Mouse (Mus musculus) forebrain, embryonic 12.5 days (tissue): ENCODE measurements at regions not wholly inside any gene's neighbourhood (a gene's known extent, or its start where the extent isn't known, plus 50 kb on each side); places are given as distances from the start of the nearest gene placed in this dataset.
A peak's percentile ranks its signal among the peaks of the same experiment; 100 is the strongest.

Experiments
- ATAC-seq: fragments of 200-750 bp; cut with Nextera tagmentation; 2 replicates; pipeline ENCODE4 v1.8.0; 2017; ENCODE audit warnings: moderate TSS enrichment; ENCODE audit not compliant: low FRiP score
- H3K27ac ChIP-seq: fragments of 300-500 bp; sonication (generic); 2 replicates; pipeline ENCODE4 v1.5.1; 2016; ENCODE audit warnings: mild to moderate bottlenecking
- H3K27me3 ChIP-seq: fragments of 300-500 bp; sonication (generic); 2 replicates; pipeline ENCODE4 v1.6.1; 2016; ENCODE audit warnings: mild to moderate bottlenecking
- H3K36me3 ChIP-seq: fragments of 300-500 bp; sonication (generic); replicated peaks from 2 replicates; pipeline ENCODE4 v1.6.1; 2016; ENCODE audit warnings: mild to moderate bottlenecking
- H3K4me1 ChIP-seq: fragments of 300-500 bp; sonication (generic); 2 replicates; pipeline ENCODE4 v1.6.1; 2016
- H3K4me2 ChIP-seq: fragments of 300-500 bp; sonication (generic); 2 replicates; pipeline ENCODE4 v1.6.1; 2016; ENCODE audit warnings: mild to moderate bottlenecking, moderate library complexity
- H3K4me3 ChIP-seq: fragments of 300-500 bp; sonication (generic); replicated peaks from 2 replicates; pipeline ENCODE4 v1.5.1; 2016; ENCODE audit warnings: mild to moderate bottlenecking
- H3K9ac ChIP-seq: fragments of 300-500 bp; sonication (generic); 2 replicates; pipeline ENCODE4 v1.6.1; 2016; ENCODE audit warnings: mild to moderate bottlenecking
- H3K9me3 ChIP-seq: fragments of 300-500 bp; sonication (generic); 2 replicates; pipeline ENCODE4 v1.6.1; 2016
- WGBS: fragments of 180-500 bp; shearing (Covaris S2); methylation state at CpG from one replicate; pipeline ENCODE4 v1.1.7; 2016; 5-methylcytosine and 5-hydroxymethylcytosine counted together

GRCm38 (mm10) chr3:29890764-29891163, 657.0 kb downstream of the Mecom start:
- H3K4me2 ChIP-seq: no peak overlapping the region
- H3K27ac ChIP-seq: no peak overlapping the region
- H3K4me3 ChIP-seq: no peak overlapping the region
- no peak for ATAC-seq
- H3K27me3 ChIP-seq: no peaks in the 10 kb centered on the region
- H3K36me3 ChIP-seq: no peaks in the 10 kb centered on the region
- no peaks in the 10 kb centered on the region for H3K9me3 ChIP-seq
- H3K4me1 ChIP-seq: no peaks in the 10 kb centered on the region
- 84% methylated on average over 4 of the region's 4 CpGs for WGBS
- no peak overlapping the region for H3K9ac ChIP-seq

DNA sequence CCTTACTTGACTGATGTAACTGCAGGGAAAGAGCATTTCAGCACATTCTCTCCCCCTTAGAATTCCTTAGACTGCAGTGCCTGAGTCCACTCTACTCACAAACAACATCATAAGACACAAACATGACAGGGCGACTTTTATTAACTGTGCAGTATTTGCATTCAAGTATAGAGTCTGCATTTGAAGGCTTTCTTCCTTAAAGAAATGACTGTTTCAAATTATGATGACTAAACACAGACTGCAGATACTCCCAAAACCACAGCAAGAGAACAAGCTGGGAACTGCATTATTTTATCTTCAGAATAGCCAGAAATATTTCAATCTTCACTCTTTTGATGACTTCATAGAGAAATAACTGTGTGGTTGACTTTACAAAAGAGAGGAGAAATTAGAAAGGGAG, 657.5 kb downstream of the Mecom start:
- Histone ChIP-seq H3K27me3 (no peaks in the 10 kb centered on the region), H3K9me3 (no peaks in the 10 kb centered on the region), H3K27ac (no peak overlapping the region), H3K9ac (no peak overlapping the region), H3K4me2 (no peak overlapping the region), H3K36me3 (no peaks in the 10 kb centered on the region), H3K4me1 (no peaks in the 10 kb centered on the region), H3K4me3 (no peak overlapping the region)
- ATAC-seq: no peak
- WGBS: 83% methylated on average over 1 of the region's 1 CpGs

DNA sequence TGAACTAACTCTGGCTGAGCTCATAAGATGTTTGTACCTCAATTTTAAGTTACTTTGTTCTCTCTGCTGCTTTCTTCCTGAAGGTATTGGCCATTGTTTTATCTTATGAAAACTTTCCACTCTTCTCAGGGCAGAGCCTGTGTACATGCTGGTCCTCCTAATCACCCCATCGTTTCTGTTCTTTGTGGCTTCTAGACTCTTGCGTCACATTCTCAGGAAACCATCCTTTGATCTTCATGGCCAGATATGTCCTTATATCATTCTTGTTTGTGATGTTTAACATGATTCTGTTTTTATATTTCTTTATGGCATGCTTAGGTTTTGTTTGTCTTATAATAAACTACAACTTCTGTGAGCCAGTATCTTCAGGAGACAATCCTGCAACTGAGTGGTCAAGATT, 658.2 kb downstream of the Mecom start:
- Histone ChIP-seq H3K4me3 (no peak overlapping the region), H3K9ac (no peak overlapping the region), H3K4me2 (no peak overlapping the region), H3K27me3 (no peaks in the 10 kb centered on the region), H3K36me3 (no peaks in the 10 kb centered on the region), H3K9me3 (no peaks in the 10 kb centered on the region), H3K4me1 (no peaks in the 10 kb centered on the region), H3K27ac (no peak overlapping the region)
- no peak for ATAC-seq
- 88% methylated on average over 2 of the region's 2 CpGs for WGBS

DNA sequence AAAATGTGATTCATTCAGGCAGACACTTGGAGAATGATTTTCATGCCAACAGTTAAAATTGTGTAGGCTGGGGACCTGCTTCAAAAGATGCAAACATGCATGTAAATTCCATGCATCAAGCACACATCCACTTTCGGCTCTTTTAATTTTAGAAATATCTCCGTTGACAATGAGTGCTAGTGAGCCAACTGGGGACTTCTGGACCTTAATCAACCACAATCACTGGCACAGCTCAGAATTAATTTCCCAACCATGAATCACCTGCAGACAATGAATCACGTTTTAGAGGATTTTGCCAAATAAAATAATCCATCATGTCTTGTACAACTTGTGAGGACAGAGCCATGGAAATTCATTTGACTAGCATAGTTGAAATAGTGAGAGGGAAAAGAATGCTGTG, 667.8 kb downstream of the Mecom start:
- no peak for ATAC-seq

GRCm38 (mm10) chr3:29875768-29876167, 672.0 kb downstream of the Mecom start:
- Histone ChIP-seq H3K4me1 (no peaks in the 10 kb centered on the region; the same call in 1 of the 2 replicates), H3K4me2 (no peak overlapping the region), H3K4me3 (no peak overlapping the region), H3K36me3 (no peaks in the 10 kb centered on the region), H3K9me3 (no peaks in the 10 kb centered on the region), H3K27me3 (no peaks in the 10 kb centered on the region), H3K9ac (no peak overlapping the region), H3K27ac (no peak overlapping the region)
- no peak for ATAC-seq
- WGBS: 58% methylated on average over 5 of the region's 5 CpGs

More for the DNA sequence above, 667.8 kb downstream of the Mecom start:
- H3K27ac ChIP-seq: no peak overlapping the region
- no peak overlapping the region for H3K9ac ChIP-seq
- H3K27me3 ChIP-seq: no peaks in the 10 kb centered on the region
- H3K4me3 ChIP-seq: no peak overlapping the region
- H3K36me3 ChIP-seq: no peaks in the 10 kb centered on the region
- no peaks in the 10 kb centered on the region; the same call in 1 of the 2 replicates for H3K4me1 ChIP-seq
- H3K4me2 ChIP-seq: no peak overlapping the region
- no peaks in the 10 kb centered on the region for H3K9me3 ChIP-seq
- 79% methylated on average over 3 of the region's 3 CpGs for WGBS

GRCm38 (mm10) chr3:29862437-29862836, 685.4 kb downstream of the Mecom start:
- no peak for ATAC-seq
- 90% methylated on average over 4 of the region's 4 CpGs for WGBS

DNA sequence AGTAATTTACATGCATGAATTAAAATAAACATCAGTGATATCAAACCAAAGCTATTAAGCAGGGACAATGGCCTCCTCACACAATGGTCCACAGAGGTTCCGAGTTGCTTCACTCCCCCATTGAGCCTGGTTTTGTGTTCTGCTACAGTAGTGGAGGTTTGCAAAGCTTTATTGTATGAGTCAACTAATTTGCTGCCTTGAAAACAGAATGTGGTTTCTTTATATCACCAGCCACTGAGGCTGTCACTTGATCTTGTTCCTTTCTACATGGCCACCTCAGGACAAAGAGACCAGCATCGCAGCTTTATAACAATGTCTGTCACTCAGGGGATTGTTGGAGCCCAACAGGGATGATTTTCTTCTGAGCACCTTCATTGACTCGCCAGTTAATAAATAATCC, 695.3 kb downstream of the Mecom start:
- Histone ChIP-seq H3K4me1 (peaks cover 8% of the 10 kb centered on the region), H3K27me3 (no peaks in the 10 kb centered on the region), H3K36me3 (no peaks in the 10 kb centered on the region), H3K9me3 (no peaks in the 10 kb centered on the region), H3K4me2 (no peak overlapping the region), H3K27ac (no peak overlapping the region), H3K9ac (no peak overlapping the region), H3K4me3 (no peak overlapping the region)
- 6% methylated on average over 3 of the region's 3 CpGs for WGBS
- peak; percentile 36; the same call in 1 of the 2 replicates for ATAC-seq

More at GRCm38 (mm10) chr3:29862437-29862836, 685.4 kb downstream of the Mecom start:
- H3K9me3 ChIP-seq: no peaks in the 10 kb centered on the region
- no peaks in the 10 kb centered on the region for H3K36me3 ChIP-seq
- H3K9ac ChIP-seq: no peak overlapping the region
- H3K4me3 ChIP-seq: no peak overlapping the region
- H3K27ac ChIP-seq: no peak overlapping the region
- no peaks in the 10 kb centered on the region for H3K27me3 ChIP-seq
- no peaks in the 10 kb centered on the region for H3K4me1 ChIP-seq
- H3K4me2 ChIP-seq: no peak overlapping the region

DNA sequence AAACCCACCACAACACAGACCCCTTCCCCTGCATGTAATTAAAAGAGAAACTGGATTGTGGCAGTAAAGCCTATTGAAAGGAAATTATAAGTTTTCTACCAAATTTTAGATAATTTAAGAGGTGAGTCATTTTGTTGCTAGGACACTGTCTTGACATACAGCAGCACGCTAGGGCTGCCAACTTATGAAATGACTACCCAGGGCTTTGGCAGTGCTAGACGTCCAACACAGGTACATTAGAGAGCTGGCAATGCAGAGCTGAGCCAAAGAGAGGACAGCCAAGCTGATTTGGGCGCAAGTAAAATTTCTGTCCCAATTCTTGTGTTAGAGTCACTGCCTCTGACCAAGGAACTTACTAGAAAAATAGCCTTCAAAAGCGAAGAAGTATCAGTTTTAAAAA, 712.4 kb downstream of the Mecom start:
- 76% methylated on average over 4 of the region's 4 CpGs for WGBS
- Histone ChIP-seq H3K36me3 (no peaks in the 10 kb centered on the region), H3K9ac (no peak overlapping the region), H3K9me3 (no peaks in the 10 kb centered on the region), H3K27me3 (no peaks in the 10 kb centered on the region), H3K4me1 (no peaks in the 10 kb centered on the region), H3K4me2 (no peak overlapping the region), H3K4me3 (no peak overlapping the region), H3K27ac (no peak overlapping the region)
- ATAC-seq: no peak

- Histone ChIP-seq H3K36me3 (no peaks in the 10 kb centered on the region), H3K9me3 (no peaks in the 10 kb centered on the region), H3K27ac (no peak overlapping the region), H3K4me1 (no peaks in the 10 kb centered on the region), H3K9ac (no peak overlapping the region), H3K27me3 (no peaks in the 10 kb centered on the region), H3K4me2 (no peak overlapping the region), H3K4me3 (no peak overlapping the region)
- 50% methylated on average over 2 of the region's 2 CpGs for WGBS
- no peak for ATAC-seq
Observed at GRCm38 (mm10) chr3:29834884-29835283, 712.9 kb downstream of the Mecom start.

GRCm38 (mm10) chr3:29831346-29831745, 716.5 kb downstream of the Mecom start:
- Histone ChIP-seq H3K27me3 (no peaks in the 10 kb centered on the region), H3K27ac (no peak overlapping the region), H3K36me3 (no peaks in the 10 kb centered on the region), H3K4me3 (no peak overlapping the region), H3K9ac (no peak overlapping the region), H3K4me1 (no peaks in the 10 kb centered on the region), H3K4me2 (no peak overlapping the region), H3K9me3 (no peaks in the 10 kb centered on the region)
- no peak for ATAC-seq
- 79% methylated on average over 1 of the region's 1 CpGs for WGBS

DNA sequence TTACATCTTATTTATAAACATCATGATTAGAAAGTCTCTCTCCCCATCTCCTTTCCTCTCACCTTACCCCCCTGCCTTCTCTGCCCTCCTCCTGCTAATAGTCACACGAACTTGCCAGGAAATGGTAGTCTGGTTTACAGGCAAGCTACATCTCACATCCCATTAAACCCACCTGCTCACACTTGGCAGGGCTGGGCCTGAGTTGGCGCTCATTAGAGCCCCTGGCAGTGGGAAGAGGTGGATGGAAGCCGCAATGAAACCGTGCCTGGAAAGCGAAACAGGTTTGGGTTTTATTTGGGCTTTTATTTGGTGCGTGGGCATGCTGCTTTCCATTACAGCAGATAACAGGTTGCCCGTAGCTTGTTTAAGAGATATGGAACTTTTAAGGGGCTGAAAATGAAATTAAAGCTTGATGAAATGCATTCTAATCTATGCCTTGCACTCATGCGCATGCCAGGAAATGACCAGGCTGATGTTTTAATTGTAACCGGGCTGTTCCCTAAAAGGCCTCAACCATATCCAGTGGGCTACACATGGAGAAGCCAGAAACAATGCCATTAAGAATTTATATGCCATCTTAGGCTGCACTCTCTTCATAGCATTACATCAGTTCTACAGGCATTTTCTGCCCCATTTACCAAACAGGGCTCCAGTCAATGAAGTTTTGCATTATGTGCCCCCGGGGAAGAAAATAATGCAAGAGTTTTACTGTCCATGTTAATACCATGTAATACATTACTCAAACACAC, 725.0 kb downstream of the Mecom start:
- H3K9ac ChIP-seq: no peak overlapping the region
- H3K4me3 ChIP-seq: no peak overlapping the region
- no peaks in the 10 kb centered on the region for H3K27me3 ChIP-seq
- H3K9me3 ChIP-seq: no peaks in the 10 kb centered on the region
- 90% methylated on average over 10 of the region's 10 CpGs for WGBS
- H3K27ac ChIP-seq: no peak overlapping the region
- no peak overlapping the region for H3K4me2 ChIP-seq
- ATAC-seq: no peak
- no peaks in the 10 kb centered on the region for H3K4me1 ChIP-seq
- no peaks in the 10 kb centered on the region for H3K36me3 ChIP-seq

- H3K4me2 ChIP-seq: no peak overlapping the region
- no peak overlapping the region for H3K4me3 ChIP-seq
- H3K4me1 ChIP-seq: no peaks in the 10 kb centered on the region
- H3K9ac ChIP-seq: no peak overlapping the region
- no peak for ATAC-seq
- H3K36me3 ChIP-seq: no peaks in the 10 kb centered on the region
- 81% methylated on average over 4 of the region's 4 CpGs for WGBS
- H3K9me3 ChIP-seq: no peaks in the 10 kb centered on the region
- H3K27ac ChIP-seq: no peak overlapping the region
- H3K27me3 ChIP-seq: 0 out of 2 replicates have a peak, but pooled peaks cover 3% of the 10 kb centered on the region
Observed at GRCm38 (mm10) chr3:29816964-29817363, 730.8 kb downstream of the Mecom start.

DNA sequence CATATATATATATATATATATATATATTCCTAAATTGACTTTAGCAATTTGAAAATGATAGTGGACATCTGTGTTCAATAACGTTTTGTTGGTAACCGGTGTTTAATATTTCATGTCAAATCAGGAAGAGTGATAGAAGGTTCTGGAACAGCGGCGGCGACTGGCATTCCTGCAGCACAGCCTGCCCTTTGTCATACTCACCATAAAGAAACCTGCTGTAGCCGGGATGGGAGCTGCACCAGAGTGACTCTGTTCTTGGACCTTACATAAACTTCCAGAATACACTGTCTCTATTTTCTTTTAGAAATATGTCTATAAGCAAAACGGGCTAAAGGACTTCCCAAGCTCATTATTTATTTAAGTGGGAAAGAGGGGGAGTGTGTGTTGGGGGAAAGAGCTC, 731.5 kb downstream of the Egfem1 start:
- Histone ChIP-seq H3K36me3 (no peaks in the 10 kb centered on the region), H3K4me1 (no peaks in the 10 kb centered on the region), H3K4me3 (no peak overlapping the region), H3K9ac (no peak overlapping the region), H3K27ac (no peak overlapping the region), H3K27me3 (0 out of 2 replicates have a peak, but pooled peaks cover 3% of the 10 kb centered on the region), H3K4me2 (no peak overlapping the region), H3K9me3 (no peaks in the 10 kb centered on the region)
- ATAC-seq: peak; percentile 39; the same call in 1 of the 2 replicates
- WGBS: 61% methylated on average over 7 of the region's 7 CpGs
